Mouse (Mus musculus) limb, embryonic 14.5 days (tissue): ENCODE measurements around the gene Klhl20. TPM values are rescaled to one million over a fixed set of nuclear protein-coding genes. Genes with fewer than 3 reads are reported as not detected.
A peak's percentile ranks its signal among the peaks of the same experiment; 100 is the strongest.

ENCODE experiments used
- ATAC-seq: fragments of 200-750 bp; cut with Nextera tagmentation; 2 replicates; pipeline ENCODE4 v1.8.0; 2017; ENCODE audit warnings: low read depth, moderate number of reproducible peaks, moderate TSS enrichment; ENCODE audit not compliant: low FRiP score
- DNase-seq: peaks from one replicate; pipeline ENCODE4 v3.0.0-alpha.2; 2015; ENCODE audit warnings: low spot score
- H3K27ac ChIP-seq: fragments of 300-500 bp; sonication (generic); replicated peaks from 2 replicates; pipeline ENCODE4 v1.5.1; 2014; ENCODE audit warnings: low read depth, mild to moderate bottlenecking, low read length, moderate library complexity, mixed read lengths
- H3K27me3 ChIP-seq: fragments of 300-500 bp; sonication (generic); 2 replicates; pipeline ENCODE4 v1.6.1; 2014; ENCODE audit warnings: low read length, mixed read lengths; ENCODE audit not compliant: control insufficient read depth, insufficient read depth
- H3K36me3 ChIP-seq: fragments of 300-500 bp; sonication (generic); 2 replicates; pipeline ENCODE4 v1.6.1; 2014; ENCODE audit warnings: mild to moderate bottlenecking, low read length, moderate library complexity, mixed read lengths; ENCODE audit not compliant: control insufficient read depth, insufficient read depth
- H3K4me1 ChIP-seq: fragments of 300-500 bp; sonication (generic); 2 replicates; pipeline ENCODE4 v1.6.1; 2014; ENCODE audit warnings: antibody characterized with exemption, low read length, mixed read lengths; ENCODE audit not compliant: control insufficient read depth, insufficient read depth
- H3K4me2 ChIP-seq: fragments of 300-500 bp; sonication (generic); replicated peaks from 2 replicates; pipeline ENCODE4 v1.6.1; 2014; ENCODE audit warnings: low read depth, mild to moderate bottlenecking, low read length, moderate library complexity; ENCODE audit not compliant: severe bottlenecking
- H3K4me3 ChIP-seq: fragments of 300-500 bp; sonication (generic); replicated peaks from 2 replicates; pipeline ENCODE4 v1.5.1; 2014; ENCODE audit warnings: low read length
- H3K9ac ChIP-seq: fragments of 300-500 bp; sonication (generic); 2 replicates; pipeline ENCODE4 v1.6.1; 2014; ENCODE audit warnings: mild to moderate bottlenecking, low read depth, low read length, moderate library complexity; ENCODE audit not compliant: severe bottlenecking
- H3K9me3 ChIP-seq: fragments of 300-500 bp; sonication (generic); 2 replicates; pipeline ENCODE4 v1.6.1; 2016; ENCODE audit warnings: low read length; ENCODE audit not compliant: control insufficient read depth
- POLR2A ChIP-seq: fragments of 200-500 bp; IDR thresholded peaks from 2 replicates; pipeline ENCODE4 v1.8.0; 2012; ENCODE audit warnings: inconsistent platforms, mild to moderate bottlenecking, moderate library complexity, borderline replicate concordance; ENCODE audit not compliant: insufficient read depth, insufficient read length; ENCODE audit errors: extremely low read depth
- WGBS: fragments of 180-500 bp; shearing (Covaris S2); extraction: QIAGEN DNeasy Blood & Tissue Kit; methylation state at CpG from one replicate; pipeline ENCODE4 v1.1.7; 2014; 5-methylcytosine and 5-hydroxymethylcytosine counted together
- polyA plus RNA-seq, 2 experiments: library from polyadenylated mRNA; depleted of rRNA in 1 of 2; stranded (reverse) in 1 of 2; unstranded in 1 of 2; fragments of >200 nt; fragmentation: Nextera tagmentation in 1 of 2; extraction: Ambion mirVana in 1 of 2; gene quantifications; 2 replicates each; pipeline versions ENCODE4 v1.2.1 to v1.2.3; 2012 to 2014

Klhl20 gene
- polyA plus RNA-seq, 2 experiments, result 18.6 to 19.3 TPM

GRCm38 (mm10) chr1:161142531-161143159 lies 11.3 kb upstream of the Klhl20 start, which contains the start of gene Ankrd45:
Ankrd45 (plus strand) TSS chr1:161142691.
- H3K27ac ChIP-seq, result no peak within 1 kb of the TSS
- peak within 1 kb of the TSS; percentile 76 for H3K4me2 ChIP-seq
- WGBS, result 6% methylated on average over 33 of the region's 33 CpGs
- no peaks in the 10 kb centered on the region for H3K27me3 ChIP-seq
- H3K4me1 ChIP-seq, result peaks cover 5% of the 10 kb centered on the region; the same call in 1 of the 2 replicates
- peak within 1 kb of the TSS; percentile 41 for H3K4me3 ChIP-seq
- no peak for TF ChIP-seq POLR2A
- H3K36me3 ChIP-seq, result no peaks in the 10 kb centered on the region
- DNase-seq, result peak; percentile 9
- H3K9me3 ChIP-seq, result no peaks in the 10 kb centered on the region
- peak within 1 kb of the TSS; percentile 60 for H3K9ac ChIP-seq
- ATAC-seq, result peak; percentile 77

DNA sequence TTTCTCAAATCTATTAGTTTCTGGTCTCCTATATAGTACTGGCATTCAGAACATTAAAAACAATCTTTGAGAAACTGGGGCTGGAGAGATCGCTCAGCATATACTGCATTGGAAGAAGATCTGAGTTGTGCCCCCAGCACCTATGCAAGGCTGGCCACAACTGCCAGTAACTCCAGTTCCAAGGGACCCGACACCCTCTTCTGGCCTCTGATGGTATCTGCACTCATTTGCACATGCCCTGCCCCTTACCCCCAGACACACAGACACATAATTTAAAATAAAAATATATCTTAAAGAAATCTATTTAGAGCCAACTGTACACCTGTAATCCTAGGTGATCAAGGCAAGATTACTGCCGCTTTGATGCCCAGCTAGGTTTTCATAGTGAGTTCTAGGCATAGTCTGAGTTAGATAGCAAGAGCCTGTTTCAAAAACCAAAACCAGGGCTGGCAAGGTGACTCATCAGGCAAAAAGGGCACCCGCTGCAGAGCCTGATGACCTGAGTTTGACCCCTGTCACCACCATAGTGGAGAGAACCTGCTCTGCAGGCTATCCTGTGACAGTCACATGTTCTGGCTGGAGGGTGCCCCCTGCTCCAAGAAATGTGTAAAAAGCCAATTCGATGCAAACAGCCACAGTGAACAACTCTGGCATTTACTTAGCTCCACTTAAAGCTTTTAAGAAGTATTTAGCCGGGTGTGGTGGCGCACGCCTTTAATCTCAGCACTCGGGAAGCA lies 8.9 kb upstream of the Klhl20 start:
- 85% methylated on average over 9 of the region's 9 CpGs for WGBS
- Histone ChIP-seq H3K9ac (no peak overlapping the region), H3K9me3 (no peaks in the 10 kb centered on the region), H3K27ac (no peak overlapping the region), H3K4me1 (peaks cover 5% of the 10 kb centered on the region; the same call in 1 of the 2 replicates), H3K4me3 (no peak overlapping the region), H3K4me2 (no peak overlapping the region), H3K27me3 (no peaks in the 10 kb centered on the region), H3K36me3 (no peaks in the 10 kb centered on the region)
- no peak for TF ChIP-seq POLR2A
- ATAC-seq, result no peak
- no peak for DNase-seq

GRCm38 (mm10) chr1:161139496-161139895 lies 8.2 kb upstream of the Klhl20 start:
- no peak for TF ChIP-seq POLR2A
- Histone ChIP-seq H3K27ac (no peak overlapping the region), H3K36me3 (no peaks in the 10 kb centered on the region), H3K4me1 (peaks cover 5% of the 10 kb centered on the region; the same call in 1 of the 2 replicates), H3K9ac (no peak overlapping the region), H3K9me3 (no peaks in the 10 kb centered on the region), H3K4me2 (no peak overlapping the region), H3K4me3 (no peak overlapping the region), H3K27me3 (no peaks in the 10 kb centered on the region)
- DNase-seq, result no peak
- ATAC-seq, result no peak
- WGBS, result 82% methylated on average over 2 of the region's 2 CpGs

GRCm38 (mm10) chr1:161126461-161126860 lies 4.8 kb downstream of the Klhl20 start:
- H3K4me1 ChIP-seq, result peaks cover 6% of the 10 kb centered on the region; the same call in 1 of the 2 replicates
- H3K4me3 ChIP-seq, result no peak overlapping the region
- no peak overlapping the region for H3K9ac ChIP-seq
- no peak for TF ChIP-seq POLR2A
- H3K27me3 ChIP-seq, result no peaks in the 10 kb centered on the region
- no peak overlapping the region for H3K27ac ChIP-seq
- H3K4me2 ChIP-seq, result no peak overlapping the region
- WGBS, result 82% methylated on average over 1 of the region's 1 CpGs
- peaks cover 13% of the 10 kb centered on the region for H3K36me3 ChIP-seq
- H3K9me3 ChIP-seq, result no peaks in the 10 kb centered on the region
- no peak for DNase-seq
- ATAC-seq, result no peak

- H3K4me2 ChIP-seq, result no peak overlapping the region
- no peak for TF ChIP-seq POLR2A
- ATAC-seq, result no peak
- no peaks in the 10 kb centered on the region for H3K27me3 ChIP-seq
- no peak overlapping the region for H3K9ac ChIP-seq
- peaks cover 13% of the 10 kb centered on the region for H3K36me3 ChIP-seq
- no peaks in the 10 kb centered on the region for H3K4me1 ChIP-seq
- H3K4me3 ChIP-seq, result no peak overlapping the region
- no peak overlapping the region for H3K27ac ChIP-seq
- DNase-seq, result no peak
- no peaks in the 10 kb centered on the region for H3K9me3 ChIP-seq
- WGBS, result 88% methylated on average over 10 of the region's 10 CpGs
Measured at GRCm38 (mm10) chr1:161122661-161123418, 8.5 kb downstream of the Klhl20 start.
